Mouse (Mus musculus) ES-Bruce4 (cell line): ENCODE results near the gene Tm4sf19.

Experiments used
- CTCF ChIP-seq: IDR thresholded peaks from one replicate; pipeline ENCODE4 v1.8.1; 2011; ENCODE audit warnings: low read depth, low read length
- EP300 ChIP-seq: IDR thresholded peaks from 2 replicates; pipeline ENCODE4 v1.6.1; 2011; ENCODE audit warnings: low read depth, low read length; ENCODE audit not compliant: insufficient read depth
- POLR2A ChIP-seq: IDR thresholded peaks from one replicate; pipeline ENCODE4 v1.8.1; 2011; ENCODE audit warnings: low read length; ENCODE audit not compliant: insufficient read depth

DNA sequence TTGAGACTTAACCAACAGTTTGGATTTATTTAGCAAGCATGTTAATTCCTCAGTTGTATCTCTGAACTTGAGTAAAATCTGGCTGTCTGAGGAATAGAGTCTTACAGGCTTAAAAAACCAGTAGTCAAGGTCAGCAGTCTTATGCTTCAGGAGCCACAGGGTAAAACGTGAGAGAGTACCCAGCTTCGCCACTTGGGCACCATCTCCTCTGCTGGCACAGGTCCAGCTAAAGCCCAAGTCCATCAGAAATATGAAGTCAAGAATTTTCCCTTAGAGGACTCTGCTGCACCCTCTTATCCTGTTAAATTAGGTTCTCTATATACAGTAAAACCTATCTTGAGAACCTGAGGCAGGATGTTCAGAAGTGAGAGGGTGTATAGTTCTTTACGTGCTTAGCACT is 13.5 kb upstream of the Tm4sf19 start:
- TF ChIP-seq CTCF (no peak), EP300 (no peak), POLR2A (no peak)
